Mouse (Mus musculus) intestine, postnatal 0 days (tissue): ENCODE data around the gene Ankrd13c. TPM values are rescaled to one million over a fixed set of nuclear protein-coding genes. Genes with fewer than 3 reads are reported as not detected.

Experiments used
- ATAC-seq: fragments of 200-750 bp; cut with Nextera tagmentation; 2 replicates; pipeline ENCODE4 v1.8.0; 2017; ENCODE audit warnings: mild to moderate bottlenecking, moderate TSS enrichment, moderate library complexity
- H3K27ac ChIP-seq: fragments of 300-500 bp; sonication (generic); 2 replicates; pipeline ENCODE4 v1.5.1; 2014; ENCODE audit warnings: mild to moderate bottlenecking, low read depth, low read length, moderate library complexity
- H3K27me3 ChIP-seq: fragments of 300-500 bp; sonication (generic); replicated peaks from 2 replicates; pipeline ENCODE4 v1.6.1; 2014; ENCODE audit warnings: low read length, mixed read lengths; ENCODE audit not compliant: control insufficient read depth, insufficient read depth
- H3K36me3 ChIP-seq: fragments of 300-500 bp; sonication (generic); 2 replicates; pipeline ENCODE4 v1.6.1; 2014; ENCODE audit warnings: mild to moderate bottlenecking, moderate library complexity; ENCODE audit not compliant: control insufficient read depth, insufficient read depth
- H3K4me1 ChIP-seq: fragments of 300-500 bp; sonication (generic); replicated peaks from 2 replicates; pipeline ENCODE4 v1.6.1; 2014; ENCODE audit warnings: antibody characterized with exemption, low read length, mixed read lengths; ENCODE audit not compliant: control insufficient read depth, insufficient read depth
- H3K4me2 ChIP-seq: fragments of 300-500 bp; sonication (generic); replicated peaks from 2 replicates; pipeline ENCODE4 v1.6.1; 2014; ENCODE audit warnings: low read depth, mild to moderate bottlenecking, moderate library complexity
- H3K4me3 ChIP-seq: fragments of 300-500 bp; sonication (generic); 2 replicates; pipeline ENCODE4 v1.5.1; 2014; ENCODE audit warnings: low read depth, low read length
- H3K9ac ChIP-seq: fragments of 300-500 bp; sonication (generic); 2 replicates; pipeline ENCODE4 v1.6.1; 2014; ENCODE audit warnings: mild to moderate bottlenecking, low read depth, low read length
- H3K9me3 ChIP-seq: fragments of 300-500 bp; sonication (generic); 2 replicates; pipeline ENCODE4 v1.6.1; 2016; ENCODE audit warnings: mixed run types; ENCODE audit not compliant: control insufficient read depth
- CTCF ChIP-seq: sonication (generic); IDR thresholded peaks from 2 replicates; pipeline ENCODE4 v1.5.1; 2016; ENCODE audit warnings: low read depth, mild to moderate bottlenecking, control low read depth, antibody characterized with exemption, moderate library complexity
- WGBS: fragments of 180-500 bp; shearing (Covaris S2); extraction: QIAGEN DNeasy Blood & Tissue Kit; methylation state at CpG from one replicate; pipeline ENCODE4 v1.1.7; 2014; 5-methylcytosine and 5-hydroxymethylcytosine counted together
- polyA plus RNA-seq: library from polyadenylated mRNA; unstranded; fragments of >200 nt; fragmentation: Nextera tagmentation; extraction: Ambion mirVana; gene quantifications from 2 replicates; pipeline ENCODE4 v1.2.1, GENCODE M21; 2015

The Ankrd13c gene
- polyA plus RNA-seq, result 25.2 and 27.2 TPM in 2 replicates

DNA sequence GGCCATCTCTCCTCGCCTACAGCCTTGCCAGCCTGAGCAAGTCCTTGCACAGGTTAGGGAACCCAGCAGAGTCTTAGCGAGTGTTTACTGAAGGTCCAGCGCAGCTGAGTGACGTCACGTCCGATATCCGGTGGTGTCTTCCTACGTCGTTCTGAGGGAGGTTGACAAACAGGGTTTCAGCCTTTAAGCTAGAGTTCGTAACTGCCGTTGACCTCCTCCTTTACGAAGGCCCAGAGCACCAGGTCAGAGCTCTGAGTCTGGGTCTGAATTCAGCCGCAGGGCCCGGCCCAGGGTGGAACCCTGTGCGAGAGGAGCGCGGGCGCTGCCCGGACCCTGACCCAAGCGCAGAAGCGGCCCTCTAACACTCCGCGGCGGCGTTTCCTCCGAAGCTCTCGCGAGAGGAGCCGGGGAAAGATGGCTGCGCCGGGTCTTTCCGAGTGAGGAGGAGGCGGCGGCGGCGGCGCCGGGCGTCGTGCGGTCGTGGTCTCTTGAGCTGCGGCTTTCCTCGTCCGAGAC lies at the start of gene Ankrd13c:
Gene Ankrd13c (plus strand): TSS at position 397 of the 516 bp plus-strand sequence.
- Histone ChIP-seq H3K9ac (peak within 1 kb of the TSS; percentile 97), H3K4me3 (peak within 1 kb of the TSS; percentile 96), H3K36me3 (no peaks in the 10 kb centered on the region), H3K4me1 (no peaks in the 10 kb centered on the region), H3K27ac (peak within 1 kb of the TSS; percentile 98), H3K27me3 (no peaks in the 10 kb centered on the region), H3K9me3 (no peaks in the 10 kb centered on the region), H3K4me2 (peak within 1 kb of the TSS; percentile 88)
- under 1% methylated on average over 45 of the region's 45 CpGs for WGBS
- ATAC-seq, result peak; percentile 98
- no peak for TF ChIP-seq CTCF

DNA sequence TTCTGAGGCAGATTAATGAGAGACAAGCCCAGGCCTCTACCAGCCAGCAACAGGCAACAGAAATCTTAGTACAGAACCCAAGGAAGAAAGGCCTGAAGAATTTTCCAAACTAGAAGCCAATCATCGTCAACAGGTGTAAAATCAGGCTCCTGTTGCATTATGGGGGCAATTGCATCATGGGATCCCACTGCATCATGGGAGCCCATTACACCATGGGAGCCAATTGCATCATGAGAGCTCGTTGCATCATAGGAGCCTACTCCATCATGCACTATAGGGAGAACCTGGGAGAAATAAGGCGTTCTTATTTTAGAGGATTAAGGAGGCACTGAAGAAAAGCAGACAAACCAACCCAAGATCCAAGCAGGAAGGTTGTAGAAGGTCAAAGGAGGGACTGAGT lies 49.4 kb upstream of the Ankrd13c start:
- no peak for TF ChIP-seq CTCF
- Histone ChIP-seq H3K36me3 (no peaks in the 10 kb centered on the region; the same call in 1 of the 2 replicates), H3K27me3 (no peaks in the 10 kb centered on the region), H3K27ac (no peak overlapping the region), H3K9ac (no peak overlapping the region), H3K4me3 (no peak overlapping the region), H3K4me1 (no peaks in the 10 kb centered on the region), H3K4me2 (no peak overlapping the region), H3K9me3 (no peaks in the 10 kb centered on the region)
- ATAC-seq, result no peak
- WGBS, result 87% methylated on average over 3 of the region's 3 CpGs

- H3K4me2 ChIP-seq, result no peak overlapping the region
- ATAC-seq, result no peak
- no peaks in the 10 kb centered on the region for H3K9me3 ChIP-seq
- no peak overlapping the region for H3K27ac ChIP-seq
- H3K4me3 ChIP-seq, result no peak overlapping the region
- H3K9ac ChIP-seq, result no peak overlapping the region
- TF ChIP-seq CTCF, result no peak
- no peaks in the 10 kb centered on the region for H3K4me1 ChIP-seq
- H3K27me3 ChIP-seq, result no peaks in the 10 kb centered on the region
- H3K36me3 ChIP-seq, result no peaks in the 10 kb centered on the region; the same call in 1 of the 2 replicates
- 84% methylated on average over 1 of the region's 1 CpGs for WGBS
These were observed 47.1 kb upstream of the Ankrd13c start for GRCm38 (mm10) chr3:157899986-157900385.

DNA sequence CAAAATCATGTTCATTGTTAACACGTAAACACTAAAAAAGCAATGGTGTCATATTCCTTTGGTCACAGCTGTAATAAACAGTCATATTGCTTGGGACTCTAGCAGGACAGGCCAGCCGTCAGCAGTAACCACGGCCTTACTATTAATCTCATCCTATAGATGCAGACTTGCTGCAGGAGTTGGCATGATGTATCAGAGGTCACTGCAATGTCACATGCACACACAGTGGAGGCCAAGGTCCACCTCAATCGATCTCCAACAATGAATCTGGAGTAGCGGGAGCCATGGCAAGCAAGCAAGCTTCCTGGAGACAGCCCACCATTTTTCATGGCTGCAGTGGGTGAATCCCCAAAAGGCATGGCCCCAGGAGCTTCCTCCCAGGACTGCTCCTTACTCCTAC lies 45.3 kb upstream of the Ankrd13c start:
- Histone ChIP-seq H3K27me3 (no peaks in the 10 kb centered on the region), H3K27ac (no peak overlapping the region), H3K4me3 (no peak overlapping the region), H3K36me3 (no peaks in the 10 kb centered on the region; the same call in 1 of the 2 replicates), H3K4me1 (no peaks in the 10 kb centered on the region), H3K9me3 (no peaks in the 10 kb centered on the region), H3K4me2 (no peak overlapping the region), H3K9ac (no peak overlapping the region)
- ATAC-seq, result peak; percentile 65
- no peak for TF ChIP-seq CTCF
- 59% methylated on average over 5 of the region's 5 CpGs for WGBS

DNA sequence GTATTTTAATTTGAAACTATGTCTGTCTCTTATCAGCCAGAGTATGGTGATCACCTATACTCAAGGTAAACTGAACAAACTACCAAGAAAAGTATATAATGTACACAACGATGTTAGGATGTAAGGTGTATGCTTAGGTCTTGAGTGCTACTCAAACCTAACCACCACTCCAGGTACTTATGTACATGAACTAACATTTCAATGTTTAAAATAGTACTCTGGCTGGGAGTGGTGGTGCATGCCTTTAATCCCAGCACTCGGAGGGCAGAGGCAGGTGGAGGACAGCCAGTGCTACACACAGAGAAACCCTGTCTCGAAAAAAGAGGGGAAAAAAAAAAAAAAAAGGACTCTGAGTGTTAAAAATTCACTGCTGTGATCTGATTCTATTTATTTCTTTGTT lies 38.9 kb upstream of the Ankrd13c start:
- WGBS, result 85% methylated on average over 3 of the region's 3 CpGs
- no peak for TF ChIP-seq CTCF
- Histone ChIP-seq H3K9ac (no peak overlapping the region), H3K4me2 (no peak overlapping the region), H3K27me3 (no peaks in the 10 kb centered on the region), H3K36me3 (no peaks in the 10 kb centered on the region), H3K4me3 (no peak overlapping the region), H3K4me1 (no peaks in the 10 kb centered on the region), H3K9me3 (no peaks in the 10 kb centered on the region), H3K27ac (no peak overlapping the region)
- no peak for ATAC-seq

GRCm38 (mm10) chr3:157910262-157910661 lies 36.8 kb upstream of the Ankrd13c start:
- no peak for TF ChIP-seq CTCF
- WGBS, result 38% methylated on average over 3 of the region's 3 CpGs
- H3K9ac ChIP-seq, result no peak overlapping the region
- H3K4me2 ChIP-seq, result no peak overlapping the region
- H3K9me3 ChIP-seq, result no peaks in the 10 kb centered on the region
- H3K4me1 ChIP-seq, result no peaks in the 10 kb centered on the region
- no peaks in the 10 kb centered on the region for H3K27me3 ChIP-seq
- peak; percentile 48; the same call in 1 of the 2 replicates for ATAC-seq
- H3K36me3 ChIP-seq, result no peaks in the 10 kb centered on the region
- H3K27ac ChIP-seq, result no peak overlapping the region
- no peak overlapping the region for H3K4me3 ChIP-seq
